Mouse (Mus musculus) gastrocnemius, postnatal 25 days (tissue): ENCODE measurements around the gene Dad1. TPM values are rescaled to one million over a fixed set of nuclear protein-coding genes. Genes with fewer than 3 reads are reported as not detected.
"Not testable (repeated sequence)": the region's sequence is repeated elsewhere in the genome, so short reads cannot be mapped to it uniquely, and the experiment has no call there.

Experiments
- DNase-seq: peaks from one replicate; pipeline ENCODE4 v3.0.0; 2022
- total RNA-seq, 2 experiments: library from RNA; stranded (reverse); gene quantifications; 1 replicate in 1 of 2; 2 replicates in 1 of 2; pipeline ENCODE4 v1.2.3; 2021

The Dad1 gene
- total RNA-seq, 2 experiments from 2014 or later, result 61.6 to 75.4 TPM

DNA sequence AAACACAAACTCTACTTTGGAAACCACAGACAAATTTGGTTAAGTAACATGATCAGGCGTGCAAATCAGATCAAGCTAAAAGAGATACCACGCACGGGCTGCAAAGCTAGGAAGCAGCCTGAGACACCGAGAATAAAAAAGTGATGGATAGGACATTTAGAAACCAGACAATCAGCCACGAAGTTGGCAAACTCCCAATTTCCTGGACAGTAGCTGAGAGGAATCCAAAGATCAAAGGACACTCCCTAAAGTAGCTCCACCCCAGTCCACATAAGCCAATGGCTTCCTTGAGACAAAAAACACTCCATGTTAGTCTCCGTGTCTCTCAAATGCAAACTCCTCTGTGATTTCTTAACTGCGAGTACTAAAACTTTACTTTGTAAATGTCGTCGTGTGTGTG, 4.6 kb downstream of the Dad1 start:
- DNase-seq, result no peak

DNA sequence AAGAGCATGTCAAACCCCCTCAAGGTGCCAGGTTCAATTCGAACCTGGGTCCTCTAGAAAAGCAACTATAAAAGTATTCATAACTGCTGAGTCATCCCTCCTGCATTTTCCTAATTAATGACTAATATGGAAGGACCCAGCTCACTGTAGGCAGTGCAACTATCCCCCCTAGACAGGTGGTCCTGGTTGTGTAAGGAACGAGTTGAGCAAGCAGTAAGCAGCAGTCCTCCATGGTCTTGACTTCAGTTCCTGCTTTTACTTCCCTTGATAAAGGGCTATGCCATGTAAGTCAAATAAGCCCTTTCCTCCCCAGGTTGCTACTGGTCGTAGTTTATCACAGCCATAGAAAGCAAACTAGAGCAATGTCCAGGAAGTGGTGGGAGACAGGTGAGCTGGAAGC, 7.7 kb downstream of the Dad1 start:
- DNase-seq, result no peak

- DNase-seq, result no peak
These were observed 9.7 kb downstream of the Dad1 start for GRCm38 (mm10) chr14:54244183-54244582.

- no peak for DNase-seq
These were observed 13.4 kb downstream of the Dad1 start for GRCm38 (mm10) chr14:54240542-54240941.

DNA sequence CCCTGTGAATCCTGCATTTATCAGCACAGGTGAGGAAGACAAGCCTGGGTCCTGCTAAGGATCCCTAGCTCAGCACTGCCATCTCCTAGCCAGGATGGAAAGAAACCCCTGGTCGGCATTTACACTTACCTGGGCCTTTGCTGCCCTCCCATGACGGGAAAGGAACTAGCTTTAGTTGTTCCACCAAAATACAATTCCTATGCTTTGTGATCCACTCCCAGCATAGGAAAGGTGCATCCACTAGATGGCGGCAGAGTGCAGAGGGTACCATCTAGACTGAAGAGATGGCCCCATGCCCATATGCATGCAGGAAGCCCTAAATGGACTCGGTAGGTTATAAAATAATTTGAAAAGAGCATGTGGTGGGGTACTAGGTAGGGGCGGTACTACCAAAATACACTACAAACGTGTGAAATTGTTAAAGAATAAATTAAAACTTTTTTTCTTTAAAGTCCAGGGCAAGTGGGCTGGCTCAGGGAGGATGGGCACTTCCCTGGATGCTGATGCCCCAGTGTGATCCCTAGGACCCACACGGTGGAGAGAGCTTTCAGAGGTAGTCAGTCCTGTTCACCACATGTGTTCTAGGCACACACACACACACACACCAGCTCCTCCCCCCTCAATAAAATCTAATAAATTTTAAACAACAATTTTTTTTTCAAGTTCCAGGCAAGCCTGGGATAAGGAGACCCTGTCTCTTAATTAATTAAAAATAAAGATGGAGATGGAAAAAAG, 14.7 kb downstream of the Dad1 start:
- DNase-seq, result peak; percentile 59

DNA sequence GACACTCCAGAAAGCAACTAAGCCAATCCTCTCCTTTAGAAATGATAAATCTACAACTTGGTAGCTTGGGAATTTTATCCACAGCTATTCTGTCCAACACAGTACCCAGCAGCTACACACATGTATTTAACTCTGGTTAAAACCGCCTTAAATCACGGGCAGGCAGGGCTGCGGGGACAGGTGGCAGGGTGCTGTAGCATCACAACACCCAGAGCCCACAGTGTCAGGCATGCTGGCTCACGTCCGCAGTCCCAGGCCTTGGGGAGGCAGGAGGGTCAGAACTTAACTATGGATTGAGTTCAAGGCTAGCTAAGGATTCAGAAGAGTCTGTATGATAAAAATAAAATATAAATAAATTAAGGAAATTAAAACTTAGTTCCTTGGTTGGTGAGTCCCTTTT, 17.0 kb downstream of the Dad1 start:
- no peak for DNase-seq

- DNase-seq, result no peak
These were observed 17.9 kb downstream of the Dad1 start for GRCm38 (mm10) chr14:54235825-54236540.

DNA sequence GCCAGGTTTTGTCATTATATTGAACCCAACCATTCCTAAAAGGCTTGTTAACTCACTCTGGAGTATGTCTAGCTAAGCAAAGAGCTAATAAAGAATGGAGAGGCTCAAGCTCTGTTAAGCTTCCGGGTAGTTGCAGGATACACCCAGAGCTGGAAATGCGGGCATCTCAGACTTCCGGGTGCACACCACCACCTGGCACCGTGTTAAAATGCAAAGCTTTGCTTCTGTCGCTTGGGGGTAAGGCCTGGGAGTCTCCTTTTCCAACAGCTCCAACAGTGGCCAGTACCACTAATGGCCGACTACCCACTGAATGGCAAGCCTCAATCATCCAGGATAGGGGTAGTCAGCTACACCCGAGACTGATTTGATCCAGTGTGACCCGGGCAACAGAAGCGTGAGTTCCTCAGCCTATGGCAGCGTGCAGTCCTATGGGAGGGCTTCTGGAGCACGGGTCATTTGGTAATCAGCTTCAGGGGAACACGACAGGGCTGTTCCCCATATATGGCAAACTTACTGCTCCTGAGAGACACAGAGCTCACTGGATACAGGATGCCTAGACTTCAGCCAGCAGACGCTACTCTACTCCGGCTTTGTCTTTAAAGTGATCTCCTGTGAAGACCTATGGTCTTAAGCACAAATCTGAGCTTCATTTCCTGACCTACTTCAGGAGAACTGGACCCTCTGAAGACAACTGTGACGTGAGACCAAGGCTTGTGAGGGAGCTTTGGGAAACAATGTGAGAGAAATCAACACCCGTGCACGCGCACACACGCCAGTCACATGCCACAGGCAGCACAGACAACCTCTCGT, 19.5 kb downstream of the Dad1 start:
- no peak for DNase-seq

DNA sequence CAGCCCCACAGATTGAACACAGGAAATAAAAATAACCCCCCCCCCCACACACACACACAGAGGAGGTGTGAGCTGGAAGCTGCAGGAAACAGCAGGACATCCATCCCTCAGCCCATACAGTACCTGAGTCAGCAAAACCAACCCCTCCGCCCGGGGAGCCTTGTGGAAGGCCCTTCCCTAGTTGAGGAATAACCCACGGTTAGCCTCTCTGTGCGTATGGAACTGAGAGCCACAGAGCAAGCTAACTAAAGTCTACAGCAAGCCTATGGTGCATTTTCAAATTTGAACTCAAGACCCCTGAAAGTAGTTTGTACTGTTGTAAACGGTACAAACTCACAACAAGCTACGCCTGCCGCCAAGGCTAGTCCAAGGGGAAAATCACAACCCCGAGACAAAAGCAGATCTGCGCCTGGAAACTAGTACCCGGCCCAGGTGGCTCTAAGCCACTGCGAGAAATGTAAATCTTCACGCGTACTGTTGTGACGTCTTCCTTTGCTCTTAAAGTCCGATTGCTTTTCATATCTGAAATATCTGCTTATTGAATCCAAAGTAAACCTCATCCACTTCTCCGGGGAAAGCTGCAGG, 20.3 kb downstream of the Dad1 start:
- no peak for DNase-seq

DNA sequence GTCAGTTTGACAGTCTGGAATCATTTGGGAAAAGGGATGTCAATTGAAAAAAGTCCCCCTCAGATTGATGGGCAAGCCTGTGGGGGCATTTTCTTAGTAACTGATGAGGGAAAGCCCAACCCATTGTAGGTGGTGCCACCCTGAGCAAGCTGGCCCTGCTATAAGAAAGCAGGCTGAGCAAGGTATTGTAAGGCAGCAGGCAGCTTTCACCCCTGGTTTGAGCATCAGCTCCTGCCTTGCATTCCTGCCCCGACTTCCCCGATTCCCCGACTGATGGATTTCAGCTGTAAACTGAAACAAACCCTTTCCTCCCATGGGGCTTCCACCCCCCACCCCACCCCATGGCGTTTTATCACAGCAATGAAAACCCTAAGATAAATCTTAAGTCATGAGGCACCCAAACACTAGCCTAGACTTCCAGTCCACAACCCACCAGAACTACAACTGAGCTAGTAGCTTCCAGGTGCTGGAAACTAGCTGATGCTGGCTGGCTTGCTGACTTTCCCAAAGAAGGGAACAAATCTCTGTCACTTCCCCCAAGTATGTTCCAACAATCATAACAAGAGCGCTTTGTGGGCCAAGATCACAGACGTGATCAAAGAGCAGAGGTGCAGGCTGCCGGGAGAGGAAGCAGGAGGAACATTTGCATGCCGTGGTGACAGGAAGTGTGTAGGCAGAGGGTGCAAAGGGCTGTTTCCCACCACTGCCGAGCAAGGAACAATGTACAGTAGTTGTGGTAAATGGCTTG, 20.9 kb downstream of the Dad1 start:
- DNase-seq, result peak; percentile 56

GRCm38 (mm10) chr14:54232143-54232542, 21.8 kb downstream of the Dad1 start:
- DNase-seq, result no peak

GRCm38 (mm10) chr14:54231176-54231956, 22.5 kb downstream of the Dad1 start:
- no peak for DNase-seq

DNA sequence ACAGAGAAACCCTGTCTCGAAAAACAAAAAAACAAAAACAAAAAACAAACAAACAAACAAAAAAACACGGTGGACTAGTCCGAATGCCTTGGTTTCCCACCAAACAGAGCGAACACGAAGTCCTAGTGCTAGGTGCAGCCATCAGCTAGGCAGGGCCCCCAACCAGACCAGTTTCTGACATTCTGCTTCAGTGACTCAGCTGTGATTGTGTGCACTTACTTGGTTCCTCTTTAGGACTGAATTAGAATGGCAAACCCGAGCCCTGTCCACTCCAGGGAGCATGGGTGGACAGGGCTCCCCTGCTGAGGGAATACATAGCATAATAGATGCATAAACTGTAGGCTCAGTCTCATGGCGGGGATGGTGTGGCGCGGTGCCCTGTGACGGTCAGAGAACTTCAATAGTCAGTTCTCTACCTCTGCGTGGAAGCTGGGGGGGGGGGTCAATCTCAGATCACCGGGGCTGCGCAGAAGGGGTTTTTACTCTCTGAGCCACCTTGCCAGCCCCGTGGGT, 23.2 kb downstream of the Dad1 start:
- no peak for DNase-seq

- DNase-seq, result not testable (repeated sequence)
These were observed 24.1 kb downstream of the Dad1 start for GRCm38 (mm10) chr14:54229849-54230248.

- DNase-seq, result no peak
These were observed 24.8 kb downstream of the Dad1 start for GRCm38 (mm10) chr14:54228933-54229713.

GRCm38 (mm10) chr14:54228501-54228900, 25.4 kb downstream of the Dad1 start:
- DNase-seq, result no peak

DNA sequence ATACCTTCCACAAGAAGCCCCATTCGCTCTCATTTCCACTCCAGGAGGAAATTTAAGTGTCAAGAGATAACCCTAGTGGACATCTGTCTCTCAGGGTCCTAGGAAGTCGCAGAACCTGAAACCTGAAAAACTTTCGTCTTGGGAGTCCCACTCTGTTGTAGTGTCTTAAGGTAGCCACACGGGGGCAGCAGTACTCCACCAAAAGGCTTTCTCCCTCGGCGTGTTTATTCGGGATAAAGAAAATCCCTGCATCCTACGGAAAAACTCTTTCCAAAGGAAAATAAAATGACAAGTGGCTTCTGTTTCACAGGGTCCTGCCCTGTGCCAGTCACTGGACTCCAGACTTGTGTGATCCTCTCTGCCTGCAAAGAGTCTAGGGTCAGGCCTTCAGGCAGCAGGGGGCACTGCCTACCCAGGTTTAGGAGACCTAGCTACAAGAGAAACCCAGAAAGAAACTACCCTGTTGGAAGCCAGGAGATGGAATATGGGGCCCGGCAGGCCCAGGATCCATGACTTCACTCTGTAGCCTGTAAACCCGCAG, 25.9 kb downstream of the Dad1 start:
- peak; percentile 43 for DNase-seq

DNA sequence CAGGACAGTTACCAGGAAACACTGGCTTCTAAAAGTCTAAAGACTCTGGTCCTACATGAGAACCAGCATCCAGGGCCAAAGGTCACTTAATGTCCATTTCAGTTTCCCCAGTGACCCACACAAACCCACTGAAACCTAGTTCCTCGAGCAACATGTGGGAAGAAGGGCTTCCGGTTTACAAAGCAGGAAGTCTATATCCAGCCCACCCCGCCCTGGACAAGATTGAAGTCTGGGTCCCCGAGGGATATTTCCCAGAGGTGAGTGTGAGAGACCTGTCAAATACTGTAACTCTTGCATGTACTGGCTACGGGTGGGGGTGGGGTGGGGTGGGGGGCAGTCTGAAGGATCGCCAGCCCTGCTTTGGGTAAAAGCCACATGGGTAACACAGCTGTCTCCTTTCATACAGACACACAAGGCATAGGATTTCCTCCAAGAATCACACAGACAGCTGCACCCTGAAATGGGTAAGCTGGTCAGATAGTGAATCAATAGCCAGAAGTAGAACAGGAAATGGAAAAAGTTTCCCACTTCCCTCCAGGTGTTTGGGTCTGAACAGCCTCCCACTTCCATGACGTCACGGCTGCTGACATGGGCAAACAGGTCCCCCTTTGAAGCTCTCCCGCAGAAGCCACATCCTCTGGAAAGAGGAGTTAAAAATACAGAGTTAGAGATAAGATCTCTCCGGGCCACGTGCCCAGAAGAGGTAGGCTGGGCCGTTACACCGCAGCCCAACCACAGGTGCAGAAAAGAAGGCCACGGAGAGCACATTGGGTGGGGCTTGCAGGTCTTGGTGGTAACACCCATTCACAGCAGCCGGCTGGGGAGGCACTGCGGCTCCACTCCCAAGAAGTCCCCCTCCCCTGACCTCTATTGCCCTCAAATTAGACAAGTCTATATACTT, 26.7 kb downstream of the Dad1 start:
- DNase-seq, result peak; percentile 59

DNA sequence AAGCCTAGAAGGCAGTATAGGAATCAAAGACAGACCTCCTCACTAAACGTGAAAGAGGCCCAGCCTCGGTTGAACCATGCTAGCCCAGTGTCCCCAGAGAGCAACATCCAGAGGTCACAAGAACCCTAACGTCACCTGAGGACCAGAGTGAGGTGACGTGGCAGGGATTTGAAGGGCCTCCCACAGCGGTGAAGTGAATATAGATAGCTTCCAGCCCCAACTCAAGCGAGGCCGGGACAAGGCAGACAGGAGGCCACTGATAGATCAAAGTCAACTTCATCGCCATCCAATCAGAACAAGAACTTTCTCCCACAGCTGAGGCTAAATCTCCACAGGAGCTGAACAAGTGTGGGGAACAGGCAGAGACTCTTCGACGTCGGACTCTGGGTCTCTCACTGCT, 28.2 kb downstream of the Dad1 start:
- DNase-seq, result no peak
